Mouse (Mus musculus): Measurements from ENCODE around the gene Elp1. TPM values are rescaled to one million over a fixed set of nuclear protein-coding genes. Genes with fewer than 3 reads are reported as not detected.
A peak's percentile ranks its signal among the peaks of the same experiment; 100 is the strongest.

Elp1 gene
- polyA plus RNA-seq, 1 experiment, result 23.5 TPM

- Histone ChIP-seq H3K79me2 (ENCODE audit: control insufficient read depth, insufficient read depth) (no peaks in the 10 kb centered on the region), H3K36me3 (ENCODE audit: control insufficient read depth, insufficient read depth) (no peaks in the 10 kb centered on the region), H3ac (ENCODE audit: control insufficient read depth, insufficient read length) (no peak overlapping the region), H3K4me2 (ENCODE audit: low read depth) (no peak overlapping the region), H3K4me3 (no peak overlapping the region), H3K27me3 (ENCODE audit: control insufficient read depth, insufficient read depth, insufficient read length) (no peaks in the 10 kb centered on the region)
- TF ChIP-seq TCF3 (IDR thresholded peaks at IDR 0.05; ENCODE audit: insufficient read length, low read depth) (no peak), MAX (IDR thresholded peaks at IDR 0.05; ENCODE audit: low read depth) (no peak), E2F4 (IDR thresholded peaks at IDR 0.05; ENCODE audit: insufficient read depth) (no peak), TCF12 (IDR thresholded peaks at IDR 0.05; ENCODE audit: insufficient read depth, poor library complexity, severe bottlenecking) (no peak), MYOG (IDR thresholded peaks at IDR 0.05; ENCODE audit: control insufficient read depth in 1 of 3, insufficient read depth in 1 of 3, insufficient read length in 2 of 3, low read depth in 2 of 3) (no peak), REST (IDR thresholded peaks at IDR 0.05; ENCODE audit: insufficient read depth, insufficient read length) (no peak), CEBPB (IDR thresholded peaks at IDR 0.05; ENCODE audit: insufficient read depth, poor library complexity, severe bottlenecking) (no peak), SRF (IDR thresholded peaks at IDR 0.05; ENCODE audit: control insufficient read depth, insufficient read length, low read depth) (no peak), MYOD1 (IDR thresholded peaks at IDR 0.05; ENCODE audit: control insufficient read depth in 1 of 3, insufficient read length in 2 of 3, low read depth in 2 of 3) (no peak), POLR2A (IDR thresholded peaks at IDR 0.05; ENCODE audit: insufficient read length, low read depth) (no peak), USF1 (IDR thresholded peaks at IDR 0.05; ENCODE audit: low read depth) (no peak), POLR2AphosphoS2 (IDR thresholded peaks at IDR 0.05; ENCODE audit: insufficient read length, low read depth) (no peak)
Measured at GRCm38 (mm10) chr4:56713155-56713554, 89.0 kb downstream of the Elp1 start.

GRCm38 (mm10) chr4:56702234-56702633, 99.9 kb downstream of the Elp1 start:
- Histone ChIP-seq H3K36me3 (ENCODE audit: control insufficient read depth, insufficient read depth) (no peaks in the 10 kb centered on the region), H3ac (ENCODE audit: control insufficient read depth, insufficient read length) (no peak overlapping the region), H3K4me2 (ENCODE audit: low read depth) (peak overlapping the region; percentile 42), H3K79me2 (ENCODE audit: control insufficient read depth, insufficient read depth) (no peaks in the 10 kb centered on the region), H3K4me3 (no peak overlapping the region), H3K27me3 (ENCODE audit: control insufficient read depth, insufficient read depth, insufficient read length) (no peaks in the 10 kb centered on the region)
- TF ChIP-seq CEBPB (IDR thresholded peaks at IDR 0.05; ENCODE audit: insufficient read depth, poor library complexity, severe bottlenecking), result no peak
- TF ChIP-seq MYOD1 (IDR thresholded peaks at IDR 0.05; ENCODE audit: control insufficient read depth in 1 of 3, insufficient read length in 2 of 3, low read depth in 2 of 3), result no peak
- TF ChIP-seq USF1 (IDR thresholded peaks at IDR 0.05; ENCODE audit: low read depth), result no peak
- no peak for TF ChIP-seq MYOG (IDR thresholded peaks at IDR 0.05; ENCODE audit: control insufficient read depth in 1 of 3, insufficient read depth in 1 of 3, insufficient read length in 2 of 3, low read depth in 2 of 3)
- no peak for TF ChIP-seq POLR2AphosphoS2 (IDR thresholded peaks at IDR 0.05; ENCODE audit: insufficient read length, low read depth)
- no peak for TF ChIP-seq MAX (IDR thresholded peaks at IDR 0.05; ENCODE audit: low read depth)
- no peak for TF ChIP-seq TCF3 (IDR thresholded peaks at IDR 0.05; ENCODE audit: insufficient read length, low read depth)
- no peak for TF ChIP-seq E2F4 (IDR thresholded peaks at IDR 0.05; ENCODE audit: insufficient read depth)
- no peak for TF ChIP-seq SRF (IDR thresholded peaks at IDR 0.05; ENCODE audit: control insufficient read depth, insufficient read length, low read depth)
- no peak for TF ChIP-seq REST (IDR thresholded peaks at IDR 0.05; ENCODE audit: insufficient read depth, insufficient read length)
- no peak for TF ChIP-seq TCF12 (IDR thresholded peaks at IDR 0.05; ENCODE audit: insufficient read depth, poor library complexity, severe bottlenecking)
- TF ChIP-seq POLR2A (IDR thresholded peaks at IDR 0.05; ENCODE audit: insufficient read length, low read depth), result no peak

Other genes starting within 250 kb of the Elp1 start
- not detected for gene Gm26657, start 62.3 kb downstream of the Elp1 start, polyA plus RNA-seq (2012; fragmentation: generic; extraction: Trizol)
- gene Actl7b, start 60.9 kb downstream of the Elp1 start, polyA plus RNA-seq (2012; fragmentation: generic; extraction: Trizol), result not detected
- not detected for gene Actl7a, start 58.9 kb downstream of the Elp1 start, polyA plus RNA-seq (2012; fragmentation: generic; extraction: Trizol)
- gene Fam206a, start within 50 bp of the Elp1 start, polyA plus RNA-seq (2012; fragmentation: generic; extraction: Trizol), result 12.0 TPM
- 4.3 TPM for gene Ctnnal1, start 62.9 kb upstream of the Elp1 start, polyA plus RNA-seq (2012; fragmentation: generic; extraction: Trizol)
- 4.4 TPM for gene Tmem245, start 145.1 kb upstream of the Elp1 start, polyA plus RNA-seq (2012; fragmentation: generic; extraction: Trizol)
- not detected for gene Frrs1l, start 188.1 kb upstream of the Elp1 start, polyA plus RNA-seq (2012; fragmentation: generic; extraction: Trizol)

All from myocyte (in vitro differentiated cells).